Mouse (Mus musculus) olfactory bulb, adult 2 months (tissue): Measurements from ENCODE around the gene Gm20605.

Experiments used
- CTCF ChIP-seq: fragments of 200-500 bp; IDR thresholded peaks from 2 replicates; pipeline ENCODE4 v1.5.1; 2012; ENCODE audit warnings: low read depth, mild to moderate bottlenecking, low read length, moderate library complexity; ENCODE audit not compliant: insufficient read depth
- POLR2A ChIP-seq: fragments of 200-500 bp; IDR thresholded peaks from 2 replicates; pipeline ENCODE4 v1.6.1; 2012; ENCODE audit warnings: mild to moderate bottlenecking, low read depth, low read length, moderate library complexity; ENCODE audit not compliant: insufficient read depth

DNA sequence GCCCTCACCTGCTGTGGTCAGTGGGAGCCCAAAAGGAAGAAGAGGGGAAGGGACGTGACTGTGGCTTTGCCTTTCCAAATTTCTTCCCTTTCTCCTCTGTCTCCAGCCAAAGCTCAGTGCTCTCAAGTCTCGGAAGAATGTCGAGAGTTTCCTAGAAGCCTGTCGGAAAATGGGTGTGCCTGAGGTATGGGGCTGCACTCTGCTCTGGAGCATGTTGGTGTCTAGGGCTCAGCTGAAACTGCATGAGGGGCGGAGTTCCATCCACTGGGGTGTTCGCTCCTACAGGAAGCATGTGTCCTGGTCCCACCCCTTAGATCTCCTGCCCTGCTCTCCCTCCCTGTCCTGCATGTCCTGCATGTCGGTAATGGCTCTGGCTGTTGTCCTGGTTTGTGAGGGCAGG is 10.5 kb downstream of the Gm20605 start:
- no peak for TF ChIP-seq POLR2A
- no peak for TF ChIP-seq CTCF
